Mouse (Mus musculus): ENCODE data around the gene Tmem41a. TPM values are rescaled to one million over a fixed set of nuclear protein-coding genes. Genes with fewer than 3 reads are reported as not detected.

The Tmem41a gene
- polyA plus RNA-seq, 1 experiment, result 27.7 TPM

- no peak for DNase-seq (ENCODE audit: low read depth)
- no peak for TF ChIP-seq POLR2A (IDR thresholded peaks at IDR 0.05; ENCODE audit: borderline replicate concordance, extremely low read depth, insufficient read depth, insufficient read length, poor library complexity, severe bottlenecking)
- TF ChIP-seq CTCF (IDR thresholded peaks at IDR 0.05; ENCODE audit: borderline replicate concordance, extremely low read depth, insufficient read depth, insufficient read length), result no peak
Observed at GRCm38 (mm10) chr16:21893890-21894289, 53.5 kb downstream of the Tmem41a start.

- TF ChIP-seq CTCF (IDR thresholded peaks at IDR 0.05; ENCODE audit: borderline replicate concordance, extremely low read depth, insufficient read depth, insufficient read length) (no peak), POLR2A (IDR thresholded peaks at IDR 0.05; ENCODE audit: borderline replicate concordance, extremely low read depth, insufficient read depth, insufficient read length, poor library complexity, severe bottlenecking) (no peak)
- no peak for DNase-seq (ENCODE audit: low read depth)
Observed at GRCm38 (mm10) chr16:21887601-21888000, 59.8 kb downstream of the Tmem41a start.

Other genes starting within 250 kb of the Tmem41a start
- 1.5 and 1.9 TPM in 2 replicates for gene Ehhadh, start 159.7 kb downstream of the Tmem41a start, polyA plus RNA-seq (2012; rRNA removed)
- 7.8 and 13.2 TPM in 2 replicates for gene Map3k13, start 153.2 kb downstream of the Tmem41a start, polyA plus RNA-seq (2012; rRNA removed)
- gene Liph, start 48.1 kb upstream of the Tmem41a start, polyA plus RNA-seq (2012; rRNA removed), result 0.35 and 0.46 TPM in 2 replicates
- gene Senp2, start 61.9 kb upstream of the Tmem41a start, polyA plus RNA-seq (2012; rRNA removed), result 32.6 and 37.7 TPM in 2 replicates
- 18.7 and 23.8 TPM in 2 replicates for gene Igf2bp2, start 215.7 kb upstream of the Tmem41a start, polyA plus RNA-seq (2012; rRNA removed)